Mouse (Mus musculus) kidney, embryonic 16.5 days (tissue): ENCODE measurements around the gene Rps6kb2. TPM values are rescaled to one million over a fixed set of nuclear protein-coding genes. Genes with fewer than 3 reads are reported as not detected.
A peak's percentile ranks its signal among the peaks of the same experiment; 100 is the strongest.

ENCODE experiments used
- ATAC-seq: fragments of 200-750 bp; cut with Nextera tagmentation; 2 replicates; pipeline ENCODE4 v1.8.0; 2017; ENCODE audit warnings: moderate TSS enrichment; ENCODE audit not compliant: low FRiP score, low TSS enrichment
- H3K27ac ChIP-seq: fragments of 300-500 bp; sonication (generic); 2 replicates; pipeline ENCODE4 v1.5.1; 2014; ENCODE audit warnings: low read length
- H3K27me3 ChIP-seq: fragments of 300-500 bp; sonication (generic); 2 replicates; pipeline ENCODE4 v1.6.1; 2014; ENCODE audit warnings: low read length, control low read depth, mixed read lengths; ENCODE audit not compliant: insufficient read depth
- H3K36me3 ChIP-seq: fragments of 300-500 bp; sonication (generic); 2 replicates; pipeline ENCODE4 v1.6.1; 2014; ENCODE audit warnings: low read length, control low read depth, mixed read lengths; ENCODE audit not compliant: insufficient read depth
- H3K4me1 ChIP-seq: fragments of 300-500 bp; sonication (generic); 2 replicates; pipeline ENCODE4 v1.6.1; 2014; ENCODE audit warnings: low read length, control low read depth, mixed read lengths; ENCODE audit not compliant: insufficient read depth
- H3K4me2 ChIP-seq: fragments of 300-500 bp; sonication (generic); replicated peaks from 2 replicates; pipeline ENCODE4 v1.6.1; 2014; ENCODE audit warnings: low read depth, low read length
- H3K4me3 ChIP-seq: fragments of 300-500 bp; sonication (generic); 2 replicates; pipeline ENCODE4 v1.5.1; 2014; ENCODE audit warnings: mild to moderate bottlenecking, low read length
- H3K9ac ChIP-seq: fragments of 300-500 bp; sonication (generic); replicated peaks from 2 replicates; pipeline ENCODE4 v1.6.1; 2014; ENCODE audit warnings: low read length
- H3K9me3 ChIP-seq: fragments of 300-500 bp; sonication (generic); 2 replicates; pipeline ENCODE4 v1.6.1; 2016; ENCODE audit warnings: low read length, control low read depth
- WGBS: fragments of 180-500 bp; shearing (Covaris S2); extraction: QIAGEN DNeasy Blood & Tissue Kit; methylation state at CpG from one replicate; pipeline ENCODE4 v1.1.7; 2014; 5-methylcytosine and 5-hydroxymethylcytosine counted together
- polyA plus RNA-seq: library from polyadenylated mRNA; unstranded; fragments of >200 nt; fragmentation: Nextera tagmentation; extraction: Ambion mirVana; gene quantifications from 2 replicates; pipeline ENCODE4 v1.2.1, GENCODE M21; 2015

Rps6kb2 gene
- polyA plus RNA-seq, 1 experiment from 2014 or later, result 62.9 TPM

DNA sequence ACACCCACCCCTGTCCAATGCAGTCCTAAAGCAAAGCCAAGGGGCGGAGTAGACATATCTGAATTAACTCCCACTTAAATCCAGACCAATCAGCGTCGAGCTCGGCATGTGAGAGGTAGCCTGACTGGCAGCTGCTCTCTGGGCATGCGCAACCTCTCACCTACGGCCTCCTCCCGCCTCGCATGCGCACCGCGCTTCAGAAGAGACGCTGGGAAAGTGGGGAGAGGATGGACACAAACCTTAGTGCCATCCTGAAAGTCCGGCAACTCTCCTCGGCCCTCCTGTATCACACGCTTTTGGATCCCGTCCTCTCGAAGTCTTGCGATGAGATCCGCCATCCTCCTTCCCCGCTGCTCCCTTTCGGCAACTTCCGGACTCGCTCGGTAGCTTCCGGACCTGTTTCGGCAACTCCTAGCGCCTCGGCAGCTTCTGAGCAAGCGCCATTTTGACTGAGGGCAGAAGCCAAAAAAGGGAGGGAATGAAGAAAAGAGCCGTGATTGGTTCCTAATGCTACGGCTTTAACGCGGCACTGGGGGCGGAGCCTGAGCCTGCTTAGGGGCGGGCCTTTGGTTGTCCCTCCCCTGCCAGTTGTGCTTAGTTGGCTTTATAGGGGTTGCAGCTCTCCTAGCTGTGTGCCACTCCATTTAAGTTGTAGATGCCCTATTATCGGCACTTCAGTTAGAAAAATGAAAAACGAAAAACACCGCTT lies 41.9 kb downstream of the Rps6kb2 start:
- Histone ChIP-seq H3K4me2 (peak overlapping the region; percentile 61), H3K36me3 (peaks cover 7% of the 10 kb centered on the region; the same call in 1 of the 2 replicates), H3K4me1 (peaks cover 20% of the 10 kb centered on the region), H3K27me3 (no peaks in the 10 kb centered on the region), H3K27ac (peak overlapping the region; percentile 80), H3K9me3 (no peaks in the 10 kb centered on the region), H3K4me3 (peak overlapping the region; percentile 56), H3K9ac (peak overlapping the region; percentile 66)
- 2% methylated on average over 38 of the region's 38 CpGs for WGBS
- peak; percentile 64 for ATAC-seq

- no peak overlapping the region for H3K27ac ChIP-seq
- H3K9ac ChIP-seq, result peak overlapping the region; percentile 45
- no peaks in the 10 kb centered on the region for H3K9me3 ChIP-seq
- peaks cover 13% of the 10 kb centered on the region; the same call in 1 of the 2 replicates for H3K36me3 ChIP-seq
- no peak for ATAC-seq
- H3K4me2 ChIP-seq, result peak overlapping the region; percentile 61
- WGBS, result 94% methylated on average over 2 of the region's 2 CpGs
- H3K27me3 ChIP-seq, result no peaks in the 10 kb centered on the region
- peak overlapping the region; percentile 56 for H3K4me3 ChIP-seq
- H3K4me1 ChIP-seq, result peaks cover 20% of the 10 kb centered on the region
Measured at GRCm38 (mm10) chr19:4120496-4120895, 42.7 kb downstream of the Rps6kb2 start.

GRCm38 (mm10) chr19:4119716-4120487 lies 43.3 kb downstream of the Rps6kb2 start:
- WGBS, result 88% methylated on average over 6 of the region's 6 CpGs
- no peak for ATAC-seq

GRCm38 (mm10) chr19:4118350-4118749 lies 44.8 kb downstream of the Rps6kb2 start:
- H3K36me3 ChIP-seq, result peaks cover 25% of the 10 kb centered on the region
- no peaks in the 10 kb centered on the region for H3K9me3 ChIP-seq
- H3K9ac ChIP-seq, result no peak overlapping the region
- H3K27me3 ChIP-seq, result no peaks in the 10 kb centered on the region
- H3K4me3 ChIP-seq, result no peak overlapping the region
- peaks cover 25% of the 10 kb centered on the region for H3K4me1 ChIP-seq
- H3K4me2 ChIP-seq, result no peak overlapping the region
- no peak overlapping the region for H3K27ac ChIP-seq
- no peak for ATAC-seq
- 86% methylated on average over 2 of the region's 2 CpGs for WGBS

More at GRCm38 (mm10) chr19:4119716-4120487, 43.3 kb downstream of the Rps6kb2 start:
- Histone ChIP-seq H3K36me3 (peaks cover 19% of the 10 kb centered on the region), H3K4me3 (no peak overlapping the region), H3K4me2 (peak overlapping the region; percentile 61), H3K9me3 (no peaks in the 10 kb centered on the region), H3K4me1 (peaks cover 16% of the 10 kb centered on the region), H3K27me3 (no peaks in the 10 kb centered on the region), H3K27ac (no peak overlapping the region), H3K9ac (peak overlapping the region; percentile 45; the same call in 1 of the 2 replicates)

- H3K4me1 ChIP-seq, result peaks cover 34% of the 10 kb centered on the region
- WGBS, result 71% methylated on average over 7 of the region's 7 CpGs
- no peak overlapping the region for H3K4me2 ChIP-seq
- H3K4me3 ChIP-seq, result no peak overlapping the region
- 0 out of 2 replicates have a peak overlapping the region, but pooled peaks have one; percentile 4 for H3K27ac ChIP-seq
- H3K9me3 ChIP-seq, result no peaks in the 10 kb centered on the region
- H3K9ac ChIP-seq, result no peak overlapping the region
- H3K36me3 ChIP-seq, result peaks cover 29% of the 10 kb centered on the region
- H3K27me3 ChIP-seq, result no peaks in the 10 kb centered on the region
- ATAC-seq, result no peak
Measured at GRCm38 (mm10) chr19:4117006-4117405, 46.1 kb downstream of the Rps6kb2 start.

DNA sequence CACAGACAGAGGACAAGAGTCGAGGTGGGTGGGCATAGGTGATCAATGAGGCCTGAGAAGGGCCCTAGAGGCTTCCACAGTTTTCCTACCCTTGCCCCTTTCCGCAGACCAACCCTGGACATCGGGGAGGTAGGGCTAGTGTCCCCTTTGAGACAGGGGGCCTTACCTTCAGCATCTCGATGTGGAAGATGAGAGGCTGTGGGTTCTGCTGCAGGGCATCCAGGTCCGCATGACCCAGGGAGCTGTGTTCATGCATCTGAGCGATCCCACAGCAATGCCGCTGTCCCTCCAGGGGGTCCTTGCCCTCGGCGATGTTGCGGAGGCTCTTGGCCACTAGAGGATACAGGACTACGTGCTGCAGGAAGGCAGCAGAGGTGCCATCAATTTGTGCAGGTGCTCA lies 47.3 kb downstream of the Rps6kb2 start:
- H3K27me3 ChIP-seq, result no peaks in the 10 kb centered on the region
- no peak overlapping the region for H3K9ac ChIP-seq
- ATAC-seq, result no peak
- H3K36me3 ChIP-seq, result peaks cover 33% of the 10 kb centered on the region
- H3K4me3 ChIP-seq, result no peak overlapping the region
- 88% methylated on average over 11 of the region's 11 CpGs for WGBS
- H3K4me2 ChIP-seq, result no peak overlapping the region
- H3K27ac ChIP-seq, result no peak overlapping the region
- peaks cover 31% of the 10 kb centered on the region for H3K4me1 ChIP-seq
- H3K9me3 ChIP-seq, result no peaks in the 10 kb centered on the region

GRCm38 (mm10) chr19:4115144-4115543 lies 48.0 kb downstream of the Rps6kb2 start:
- Histone ChIP-seq H3K4me2 (no peak overlapping the region), H3K4me1 (peaks cover 24% of the 10 kb centered on the region), H3K27ac (no peak overlapping the region; the same call in 1 of the 2 replicates), H3K4me3 (no peak overlapping the region), H3K27me3 (no peaks in the 10 kb centered on the region), H3K36me3 (peaks cover 33% of the 10 kb centered on the region), H3K9me3 (no peaks in the 10 kb centered on the region), H3K9ac (no peak overlapping the region)
- ATAC-seq, result no peak
- 92% methylated on average over 10 of the region's 10 CpGs for WGBS

- Histone ChIP-seq H3K9ac (no peak overlapping the region; the same call in 1 of the 2 replicates), H3K4me2 (no peak overlapping the region), H3K27ac (peak overlapping the region; percentile 87), H3K4me1 (peaks cover 22% of the 10 kb centered on the region), H3K9me3 (no peaks in the 10 kb centered on the region), H3K4me3 (no peak overlapping the region), H3K36me3 (peaks cover 33% of the 10 kb centered on the region), H3K27me3 (no peaks in the 10 kb centered on the region)
- WGBS, result 84% methylated on average over 10 of the region's 10 CpGs
- no peak for ATAC-seq
Measured at GRCm38 (mm10) chr19:4114551-4114950, 48.6 kb downstream of the Rps6kb2 start.

DNA sequence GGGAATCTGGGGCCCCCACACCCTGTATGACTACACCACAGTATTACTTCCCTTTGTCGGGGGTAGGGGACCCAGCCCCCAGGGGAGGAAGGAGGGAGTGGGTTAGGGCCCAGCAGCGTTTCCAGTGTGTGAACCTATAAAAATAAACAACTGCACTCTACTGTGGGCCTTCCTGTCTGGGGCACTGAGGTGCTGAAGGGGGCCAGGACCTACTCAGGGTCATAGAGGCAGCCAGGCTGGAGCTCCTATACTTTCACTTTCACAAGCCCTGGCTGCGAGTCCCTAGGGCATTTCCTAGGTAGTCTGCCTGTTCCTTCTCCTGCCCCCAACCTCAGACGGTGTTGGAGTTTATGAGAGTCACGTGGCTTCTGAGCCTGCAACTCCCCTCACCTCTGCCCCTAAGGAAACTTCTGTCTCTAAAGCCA lies 49.3 kb downstream of the Rps6kb2 start:
- H3K27ac ChIP-seq, result peak overlapping the region; percentile 87
- no peak overlapping the region; the same call in 1 of the 2 replicates for H3K4me2 ChIP-seq
- no peaks in the 10 kb centered on the region for H3K9me3 ChIP-seq
- no peak overlapping the region for H3K4me3 ChIP-seq
- peaks cover 33% of the 10 kb centered on the region for H3K36me3 ChIP-seq
- ATAC-seq, result peak; percentile 80
- peak overlapping the region; percentile 22 for H3K9ac ChIP-seq
- H3K4me1 ChIP-seq, result peaks cover 22% of the 10 kb centered on the region
- no peaks in the 10 kb centered on the region for H3K27me3 ChIP-seq
- 3% methylated on average over 5 of the region's 5 CpGs for WGBS
